Mouse (Mus musculus): Measurements from ENCODE around the gene Irf5.

DNA sequence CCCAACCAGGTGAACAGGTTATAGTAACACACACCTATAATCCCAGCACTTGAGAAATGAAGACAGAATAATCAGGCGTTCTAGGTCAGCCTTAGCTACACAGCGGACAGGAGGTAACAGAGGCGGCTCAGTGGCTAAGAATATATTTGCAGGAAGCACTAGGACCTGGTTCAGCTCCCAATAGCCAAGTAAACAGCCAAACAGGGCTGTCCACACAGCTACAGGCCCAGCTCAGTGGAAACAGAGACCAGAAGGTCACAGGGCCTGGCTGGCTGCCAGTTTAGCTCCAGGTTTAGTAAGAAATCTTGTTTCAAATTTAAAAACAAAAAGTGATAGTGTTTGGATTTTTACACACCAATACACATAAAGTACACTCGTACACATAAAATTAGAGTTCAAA is 32.3 kb upstream of the Irf5 start:
- TF ChIP-seq EP300 (IDR thresholded peaks at IDR 0.05; ENCODE audit: low read depth), result no peak
- no peak for TF ChIP-seq CTCF (IDR thresholded peaks at IDR 0.05; ENCODE audit: low read depth)
